In genomic region chr11:84916703-84917300, GRCm38 (mm10) we compare ENCODE assay signal across 1 mouse cellular context.
TF ChIP-seq lines count a peak whose summit lies in the region.

No protein-coding gene starts in this region.

TF ChIP-seq in ES-E14, 5 proteins besides CTCF, POLR2A, EP300 and RAD21:
- TF ChIP-seq CHD2 (IDR thresholded peaks at IDR 0.05; ENCODE audit: low read depth, low read length) = no peak
- TF ChIP-seq MAFK (IDR thresholded peaks at IDR 0.05; ENCODE audit: insufficient read depth, low read depth, low read length) = no peak
- TF ChIP-seq ZC3H11A (IDR thresholded peaks at IDR 0.05; ENCODE audit: borderline replicate concordance, low read depth, low read length) = no peak
- TF ChIP-seq HCFC1 (IDR thresholded peaks at IDR 0.05; ENCODE audit: borderline replicate concordance, insufficient read depth, low read length) = no peak
- no peak for TF ChIP-seq ZNF384 (IDR thresholded peaks at IDR 0.05; ENCODE audit: low read depth, low read length)
